Mouse (Mus musculus) heart, adult 2 months (tissue): ENCODE measurements around the gene Atp6v1b1. TPM values are rescaled to one million over a fixed set of nuclear protein-coding genes. Genes with fewer than 3 reads are reported as not detected.
"Not testable (repeated sequence)": the region's sequence is repeated elsewhere in the genome, so short reads cannot be mapped to it uniquely, and the experiment has no call there.

Experiments used
- DNase-seq, 2 experiments: peaks; one replicate each; pipeline ENCODE4 v3.0.0; 2021
- H3K27ac ChIP-seq: fragments of 200-600 bp; 2 replicates; pipeline ENCODE4 v1.8.1; 2022
- H3K27me3 ChIP-seq: fragments of 200-500 bp; 2 replicates; pipeline ENCODE4 v1.6.1; 2012; ENCODE audit warnings: mild to moderate bottlenecking, low read length, inconsistent platforms, mixed read lengths; ENCODE audit not compliant: control insufficient read depth, insufficient read depth
- H3K36me3 ChIP-seq: fragments of 200-500 bp; 2 replicates; pipeline ENCODE4 v1.6.1; 2012; ENCODE audit warnings: low read length, inconsistent platforms; ENCODE audit not compliant: control insufficient read depth, insufficient read depth
- H3K4me1 ChIP-seq: fragments of 200-500 bp; 2 replicates; pipeline ENCODE4 v1.6.1; 2011; ENCODE audit warnings: low read length; ENCODE audit not compliant: control insufficient read depth, insufficient read depth
- H3K4me3 ChIP-seq: fragments of 200-600 bp; 2 replicates; pipeline ENCODE4 v1.8.1; 2022
- H3K79me2 ChIP-seq: fragments of 200-500 bp; replicated peaks from 2 replicates; pipeline ENCODE4 v1.6.1; 2012; ENCODE audit warnings: mild to moderate bottlenecking, inconsistent platforms, low read length, moderate library complexity, mixed read lengths; ENCODE audit not compliant: control insufficient read depth, insufficient read depth
- H3K9ac ChIP-seq: fragments of 200-500 bp; 2 replicates; pipeline ENCODE4 v1.6.1; 2012; ENCODE audit warnings: low read depth, mild to moderate bottlenecking, control low read depth, inconsistent platforms, low read length, mixed read lengths
- CTCF ChIP-seq: fragments of 200-600 bp; IDR thresholded peaks from 2 replicates; pipeline ENCODE4 v1.8.1; 2022; ENCODE audit warnings: antibody characterized with exemption, mild to moderate bottlenecking, moderate library complexity
- EP300 ChIP-seq: fragments of 200-500 bp; IDR thresholded peaks from 2 replicates; pipeline ENCODE4 v1.6.1; 2011; ENCODE audit warnings: low read depth, low read length, control low read depth; ENCODE audit not compliant: insufficient read depth
- POLR2A ChIP-seq: fragments of 200-500 bp; IDR thresholded peaks from 2 replicates; pipeline ENCODE4 v1.6.1; 2011; ENCODE audit warnings: mild to moderate bottlenecking, low read depth, low read length, control low read depth; ENCODE audit not compliant: insufficient read depth
- WGBS: fragments of 180-500 bp; shearing (Covaris S2); methylation state at CpG from one replicate; pipeline ENCODE4 v1.1.7; 2018; 5-methylcytosine and 5-hydroxymethylcytosine counted together
- intact Hi-C: fragments of 180-260 bp; cut with DNase I; formaldehyde crosslinking; loops from one replicate; pipeline ENCODE4 v1.15.1; 2025
- polyA plus RNA-seq: library from polyadenylated mRNA; depleted of rRNA; stranded (reverse); fragments of >200 nt; gene quantifications from 2 replicates; pipeline ENCODE4 v1.2.3, GENCODE M21; 2012
- total RNA-seq, 2 experiments: library from RNA; stranded (reverse); gene quantifications; 2 replicates each; pipeline ENCODE4 v1.2.3; 2021

The Atp6v1b1 gene
- total and polyA plus RNA-seq, 3 experiments, result 1.4 TPM; not detected in 2

DNA sequence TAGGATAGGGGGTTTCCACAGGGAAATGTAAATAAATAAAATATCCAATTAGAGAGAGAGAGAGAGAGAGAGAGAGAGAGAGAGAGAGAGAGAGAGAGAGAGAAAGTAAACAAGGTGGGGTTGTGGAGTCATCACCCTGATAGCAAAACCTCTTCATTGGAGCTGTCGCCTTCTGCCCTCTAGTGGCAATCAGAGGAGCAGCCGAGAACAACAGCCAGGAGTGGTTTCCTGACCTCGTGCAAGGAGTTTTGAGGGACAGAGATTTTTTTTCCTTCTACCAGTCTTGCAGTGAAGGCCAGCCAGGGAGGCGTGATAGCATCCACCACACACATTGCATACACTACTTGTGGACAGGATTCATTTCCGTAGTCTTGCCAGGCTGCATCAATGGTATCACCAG, 36.2 kb downstream of the Atp6v1b1 start:
- no peak overlapping the region for H3K27ac ChIP-seq
- intact Hi-C loops, result loop anchor here (2.0 to 5.0 kb wide), 4 partner anchors 16 to 133 kb away; partner anchors contain the start of genes Nagk and Paip2b
- no peaks in the 10 kb centered on the region for H3K36me3 ChIP-seq
- TF ChIP-seq CTCF, result peak; percentile 80
- 0 out of 2 replicates have a peak, but pooled peaks have one; percentile 48 for TF ChIP-seq EP300
- TF ChIP-seq POLR2A, result no peak
- H3K27me3 ChIP-seq, result no peaks in the 10 kb centered on the region
- peaks cover 3% of the 10 kb centered on the region for H3K4me1 ChIP-seq
- DNase-seq, result peak; percentile 45 to 62
- 6% methylated on average over 5 of the region's 5 CpGs for WGBS
- H3K79me2 ChIP-seq, result no peaks in the 10 kb centered on the region
- no peak overlapping the region for H3K9ac ChIP-seq
- no peak overlapping the region for H3K4me3 ChIP-seq

DNA sequence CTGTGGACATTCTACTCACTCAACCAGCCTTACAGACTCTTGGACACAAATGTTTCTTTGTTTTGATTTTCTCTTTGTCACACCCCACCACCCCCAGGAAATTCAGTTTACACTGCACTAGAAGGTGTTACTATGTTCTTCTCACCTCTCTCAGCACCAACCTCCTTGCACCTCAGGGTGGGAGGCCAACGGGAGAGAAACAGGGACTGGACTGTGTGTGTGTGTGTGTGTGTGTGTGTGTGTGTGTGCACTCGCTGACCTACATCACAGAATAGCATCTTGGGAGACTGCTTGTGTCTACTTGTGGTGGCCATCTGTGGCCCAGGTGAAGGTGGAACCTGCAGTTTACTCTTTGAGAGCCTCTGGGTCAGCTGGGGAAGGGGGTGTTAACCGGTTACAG, 43.6 kb downstream of the Atp6v1b1 start:
- no peak for TF ChIP-seq CTCF
- TF ChIP-seq POLR2A, result no peak
- TF ChIP-seq EP300, result no peak
- WGBS, result 74% methylated on average over 3 of the region's 3 CpGs

DNA sequence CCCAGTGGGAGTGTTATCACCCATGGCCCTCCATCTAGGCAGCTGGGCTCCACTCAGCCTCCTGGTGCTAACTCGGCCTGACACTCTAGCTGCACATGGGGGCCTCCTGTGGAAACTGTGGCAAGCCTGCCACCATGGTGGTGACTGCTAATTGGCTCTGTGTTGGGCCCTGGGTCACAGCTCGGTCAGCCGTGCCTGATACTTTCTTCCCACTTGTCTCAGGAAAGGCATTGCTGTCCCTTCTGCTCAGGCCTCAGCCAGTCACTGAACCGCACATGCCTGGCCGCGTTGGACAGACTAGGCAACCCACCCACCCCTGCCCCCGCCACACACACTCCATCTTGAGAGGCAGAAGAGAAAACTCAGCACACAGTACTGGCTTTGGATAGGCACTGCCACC, 45.8 kb downstream of the Atp6v1b1 start:
- Histone ChIP-seq H3K79me2 (no peaks in the 10 kb centered on the region), H3K9ac (no peak overlapping the region), H3K4me1 (no peaks in the 10 kb centered on the region), H3K4me3 (no peak overlapping the region), H3K27me3 (no peaks in the 10 kb centered on the region), H3K36me3 (no peaks in the 10 kb centered on the region), H3K27ac (no peak overlapping the region)
- 91% methylated on average over 7 of the region's 7 CpGs for WGBS
- DNase-seq, result no peak
- TF ChIP-seq EP300, result no peak
- no peak for TF ChIP-seq POLR2A
- TF ChIP-seq CTCF, result no peak
- intact Hi-C loops, result no loop called here

More for the DNA sequence above, 43.6 kb downstream of the Atp6v1b1 start:
- no peaks in the 10 kb centered on the region for H3K4me1 ChIP-seq
- H3K27me3 ChIP-seq, result no peaks in the 10 kb centered on the region
- DNase-seq, result no peak
- no peaks in the 10 kb centered on the region for H3K79me2 ChIP-seq
- H3K36me3 ChIP-seq, result no peaks in the 10 kb centered on the region
- no peak overlapping the region for H3K9ac ChIP-seq
- intact Hi-C loops, result no loop called here
- no peak overlapping the region for H3K27ac ChIP-seq
- H3K4me3 ChIP-seq, result no peak overlapping the region

DNA sequence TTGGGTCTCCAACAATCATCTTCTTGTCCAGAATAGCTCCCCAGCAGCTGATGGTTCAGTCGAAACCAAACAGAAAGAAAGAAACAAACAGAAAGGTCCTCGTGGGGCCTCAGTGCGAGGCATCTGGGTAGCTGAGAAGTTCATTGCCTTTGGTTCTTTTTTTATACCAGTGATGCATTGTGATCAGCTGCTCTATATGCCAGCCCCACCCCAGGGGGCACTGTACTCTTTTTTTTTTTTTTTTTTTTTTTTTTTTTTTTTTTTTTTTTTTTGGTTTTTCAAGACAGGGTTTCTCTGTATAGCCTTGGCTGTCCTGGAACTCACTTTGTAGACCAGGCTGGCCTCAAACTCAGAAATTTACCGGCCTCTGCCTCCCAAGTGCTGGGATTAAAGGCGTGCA, 47.7 kb downstream of the Atp6v1b1 start:
- intact Hi-C loops, H3K4me1 ChIP-seq, H3K9ac ChIP-seq, H3K27ac ChIP-seq, H3K79me2 ChIP-seq, H3K4me3 ChIP-seq, H3K27me3 ChIP-seq, DNase-seq, H3K36me3 ChIP-seq: not testable (repeated sequence)
- WGBS, result 75% methylated on average over 5 of the region's 5 CpGs

DNA sequence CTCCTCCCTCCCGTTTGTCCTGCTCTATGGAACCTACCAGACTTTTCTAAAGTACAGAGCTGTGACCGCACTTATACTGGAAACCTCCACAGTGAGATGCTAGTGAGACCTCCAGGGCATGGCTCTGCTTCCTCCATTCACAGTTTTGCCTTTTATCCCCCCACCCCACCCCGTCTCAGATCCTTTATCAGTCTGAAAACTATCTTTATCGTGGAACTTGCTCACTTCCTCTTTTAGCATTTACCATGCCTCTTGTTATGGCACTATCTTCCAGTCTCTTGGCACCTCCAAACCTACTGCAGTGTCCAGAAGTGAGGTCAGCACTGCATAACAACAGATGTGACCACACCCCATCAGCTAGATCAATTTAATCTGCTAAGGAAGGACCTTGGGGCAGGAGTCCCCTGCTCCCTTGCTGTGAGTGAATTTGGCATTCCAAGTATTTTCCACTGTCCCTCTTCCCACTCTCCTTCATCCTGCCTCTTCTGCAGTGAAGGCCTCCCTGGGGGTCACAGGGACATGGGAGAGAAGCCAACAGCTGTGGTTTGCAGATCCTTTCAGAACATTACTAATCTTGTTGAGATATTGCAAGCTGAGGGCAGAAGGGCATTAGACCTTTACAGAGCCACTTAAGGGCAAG, 48.6 kb downstream of the Atp6v1b1 start:
- TF ChIP-seq EP300 (no peak), CTCF (no peak), POLR2A (no peak)
- H3K4me3 ChIP-seq, result no peak overlapping the region
- no peaks in the 10 kb centered on the region; the same call in 1 of the 2 replicates for H3K4me1 ChIP-seq
- no peak for DNase-seq
- WGBS, result 36% methylated on average over 4 of the region's 4 CpGs
- H3K27me3 ChIP-seq, result no peaks in the 10 kb centered on the region
- H3K27ac ChIP-seq, result no peak overlapping the region
- H3K9ac ChIP-seq, result no peak overlapping the region
- intact Hi-C loops, result no loop called here
- H3K36me3 ChIP-seq, result no peaks in the 10 kb centered on the region
- no peaks in the 10 kb centered on the region for H3K79me2 ChIP-seq

DNA sequence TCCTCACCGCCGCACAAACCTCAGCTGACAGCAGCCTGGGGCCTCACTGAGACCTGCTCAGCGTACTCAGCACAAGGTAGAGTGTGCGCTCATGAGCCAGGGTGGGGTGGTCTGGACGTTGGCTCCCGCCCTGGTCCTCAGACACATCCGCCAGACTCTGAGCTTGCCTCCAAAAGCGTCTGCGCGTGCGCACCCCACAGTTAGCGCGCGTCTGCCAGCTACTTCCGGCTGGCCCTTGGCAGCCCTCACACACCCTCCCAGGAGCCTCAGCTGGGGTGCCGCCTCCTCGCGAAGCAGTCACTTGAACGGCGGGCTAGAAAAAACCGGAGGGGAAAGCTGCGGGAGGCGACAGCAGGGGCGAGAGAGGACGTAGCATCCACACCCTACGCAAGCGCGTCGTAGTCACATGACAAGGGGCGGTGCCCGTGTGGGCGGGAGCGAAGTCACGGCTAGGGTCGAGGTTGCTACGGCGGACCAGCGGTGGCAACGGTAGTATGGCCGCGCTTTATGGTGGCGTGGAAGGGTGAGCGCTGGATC, 52.0 kb downstream of the Atp6v1b1 start, which contains the start of gene Nagk:
Nagk (plus strand) TSS at position 223 of the 537 bp plus-strand sequence.
- intact Hi-C loops, result loop anchor here (2.0 kb wide), 2 partner anchors 16 to 36 kb away; partner anchors contain the start of gene Paip2b
- DNase-seq, result peak; percentile 94 to 95
- under 1% methylated on average over 43 of the region's 43 CpGs for WGBS
- no peaks in the 10 kb centered on the region for H3K27me3 ChIP-seq
- H3K36me3 ChIP-seq, result no peaks in the 10 kb centered on the region
- peak within 1 kb of the TSS; percentile 98 for H3K27ac ChIP-seq
- no peaks in the 10 kb centered on the region for H3K79me2 ChIP-seq
- H3K9ac ChIP-seq, result peak within 1 kb of the TSS; percentile 75
- no peaks in the 10 kb centered on the region; the same call in 1 of the 2 replicates for H3K4me1 ChIP-seq
- TF ChIP-seq POLR2A, result peak; percentile 86
- no peak for TF ChIP-seq CTCF
- peak within 1 kb of the TSS; percentile 72 for H3K4me3 ChIP-seq
